Mouse (Mus musculus): ENCODE results near the gene Peli1. TPM values are rescaled to one million over a fixed set of nuclear protein-coding genes. Genes with fewer than 3 reads are reported as not detected.
"Not testable (repeated sequence)": the region's sequence is repeated elsewhere in the genome, so short reads cannot be mapped to it uniquely, and the experiment has no call there.

Gene Peli1
- polyA plus RNA-seq, 1 experiment from 2014 or later: 24.6 TPM

GRCm38 (mm10) chr11:21179873-21180272 is 88.8 kb downstream of the Peli1 start:
- H3K36me3 ChIP-seq (ENCODE audit: control insufficient read depth, insufficient read depth); ATAC-seq (replicated peaks; ENCODE audit: extremely low read depth, insufficient read depth, low FRiP score): not testable (repeated sequence)

GRCm38 (mm10) chr11:21180650-21181049 is 89.6 kb downstream of the Peli1 start:
- Histone ChIP-seq H3K9me3 (replicated peaks; ENCODE audit: control insufficient read depth, low read length) (peaks cover 4% of the 10 kb centered on the region; the same call in 1 of the 2 replicates), H3K9ac (ENCODE audit: low read length) (no peak overlapping the region), H3K4me2 (ENCODE audit: low read depth, low read length) (no peak overlapping the region), H3K4me1 (ENCODE audit: control insufficient read depth, insufficient read depth, low read length) (no peaks in the 10 kb centered on the region), H3K4me3 (ENCODE audit: low read length) (no peak overlapping the region), H3K27ac (ENCODE audit: low read length) (no peak overlapping the region), H3K36me3 (ENCODE audit: control insufficient read depth, insufficient read depth) (no peaks in the 10 kb centered on the region), H3K27me3 (ENCODE audit: control insufficient read depth, insufficient read depth, low read length) (no peaks in the 10 kb centered on the region)
- ATAC-seq (replicated peaks; ENCODE audit: extremely low read depth, insufficient read depth, low FRiP score): peak; percentile 58
- WGBS: 37% methylated on average over 1 of the region's 1 CpGs

More at GRCm38 (mm10) chr11:21179873-21180272, 88.8 kb downstream of the Peli1 start:
- H3K27ac ChIP-seq (ENCODE audit: low read length); H3K9me3 ChIP-seq (replicated peaks; ENCODE audit: control insufficient read depth, low read length); H3K9ac ChIP-seq (ENCODE audit: low read length); H3K27me3 ChIP-seq (ENCODE audit: control insufficient read depth, insufficient read depth, low read length); H3K4me2 ChIP-seq (ENCODE audit: low read depth, low read length); H3K4me3 ChIP-seq (ENCODE audit: low read length); H3K4me1 ChIP-seq (ENCODE audit: control insufficient read depth, insufficient read depth, low read length): not testable (repeated sequence)
- WGBS: 84% methylated on average over 8 of the region's 9 CpGs

- 79% methylated on average over 2 of the region's 2 CpGs for WGBS
- H3K4me3 ChIP-seq (ENCODE audit: low read length): no peak overlapping the region
These were observed 90.5 kb downstream of the Peli1 start for GRCm38 (mm10) chr11:21181616-21182015.

GRCm38 (mm10) chr11:21182709-21183108 is 91.6 kb downstream of the Peli1 start:
- Histone ChIP-seq H3K27me3 (ENCODE audit: control insufficient read depth, insufficient read depth, low read length) (no peaks in the 10 kb centered on the region), H3K4me1 (ENCODE audit: control insufficient read depth, insufficient read depth, low read length) (no peaks in the 10 kb centered on the region), H3K9ac (ENCODE audit: low read length) (no peak overlapping the region), H3K4me3 (ENCODE audit: low read length) (no peak overlapping the region), H3K4me2 (ENCODE audit: low read depth, low read length) (no peak overlapping the region), H3K36me3 (ENCODE audit: control insufficient read depth, insufficient read depth) (no peaks in the 10 kb centered on the region), H3K27ac (ENCODE audit: low read length) (no peak overlapping the region), H3K9me3 (replicated peaks; ENCODE audit: control insufficient read depth, low read length) (peaks cover 6% of the 10 kb centered on the region; the same call in 1 of the 2 replicates)
- WGBS: 37% methylated on average over 1 of the region's 1 CpGs
- ATAC-seq (replicated peaks; ENCODE audit: extremely low read depth, insufficient read depth, low FRiP score): no peak

More at GRCm38 (mm10) chr11:21181616-21182015, 90.5 kb downstream of the Peli1 start:
- no peak for ATAC-seq (replicated peaks; ENCODE audit: extremely low read depth, insufficient read depth, low FRiP score)
- no peak overlapping the region for H3K9ac ChIP-seq (ENCODE audit: low read length)
- H3K27me3 ChIP-seq (ENCODE audit: control insufficient read depth, insufficient read depth, low read length): no peaks in the 10 kb centered on the region
- H3K27ac ChIP-seq (ENCODE audit: low read length): no peak overlapping the region
- no peaks in the 10 kb centered on the region for H3K36me3 ChIP-seq (ENCODE audit: control insufficient read depth, insufficient read depth)
- H3K4me2 ChIP-seq (ENCODE audit: low read depth, low read length): no peak overlapping the region
- no peaks in the 10 kb centered on the region for H3K4me1 ChIP-seq (ENCODE audit: control insufficient read depth, insufficient read depth, low read length)
- peaks cover 6% of the 10 kb centered on the region; the same call in 1 of the 2 replicates for H3K9me3 ChIP-seq (replicated peaks; ENCODE audit: control insufficient read depth, low read length)

DNA sequence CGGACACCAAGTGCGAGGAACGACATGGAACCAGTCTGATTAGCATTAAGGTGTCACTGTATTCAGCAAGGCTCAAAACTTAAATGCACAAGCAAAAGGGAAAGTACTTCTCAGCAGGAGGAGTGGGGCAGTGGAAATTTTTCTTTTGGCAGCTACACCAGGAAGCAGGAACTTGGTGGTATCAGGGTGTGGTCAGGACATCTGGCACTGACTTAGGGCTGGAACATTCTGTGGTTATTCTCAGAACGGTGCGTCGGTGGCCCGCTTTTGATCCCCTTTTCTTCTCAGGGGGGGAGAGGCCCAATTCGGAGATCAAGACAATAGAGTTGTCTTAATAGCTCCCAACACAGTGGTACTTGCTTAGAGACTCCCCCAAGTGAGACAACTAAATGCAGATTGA is 100.7 kb downstream of the Peli1 start:
- H3K9me3 ChIP-seq (replicated peaks; ENCODE audit: control insufficient read depth, low read length); ATAC-seq (replicated peaks; ENCODE audit: extremely low read depth, insufficient read depth, low FRiP score); H3K4me1 ChIP-seq (ENCODE audit: control insufficient read depth, insufficient read depth, low read length); H3K9ac ChIP-seq (ENCODE audit: low read length); H3K4me3 ChIP-seq (ENCODE audit: low read length); H3K27ac ChIP-seq (ENCODE audit: low read length); H3K27me3 ChIP-seq (ENCODE audit: control insufficient read depth, insufficient read depth, low read length); H3K36me3 ChIP-seq (ENCODE audit: control insufficient read depth, insufficient read depth); H3K4me2 ChIP-seq (ENCODE audit: low read depth, low read length): not testable (repeated sequence)
- 70% methylated on average over 8 of the region's 8 CpGs for WGBS

- Histone ChIP-seq H3K4me1 (ENCODE audit: control insufficient read depth, insufficient read depth, low read length) (no peaks in the 10 kb centered on the region), H3K4me3 (ENCODE audit: low read length) (no peak overlapping the region), H3K9ac (ENCODE audit: low read length) (no peak overlapping the region), H3K27ac (ENCODE audit: low read length) (no peak overlapping the region), H3K27me3 (ENCODE audit: control insufficient read depth, insufficient read depth, low read length) (no peaks in the 10 kb centered on the region), H3K36me3 (ENCODE audit: control insufficient read depth, insufficient read depth) (no peaks in the 10 kb centered on the region), H3K9me3 (replicated peaks; ENCODE audit: control insufficient read depth, low read length) (no peaks in the 10 kb centered on the region; the same call in 1 of the 2 replicates), H3K4me2 (ENCODE audit: low read depth, low read length) (no peak overlapping the region)
- no peak for ATAC-seq (replicated peaks; ENCODE audit: extremely low read depth, insufficient read depth, low FRiP score)
- 87% methylated on average over 3 of the region's 3 CpGs for WGBS
These were observed 103.8 kb downstream of the Peli1 start for GRCm38 (mm10) chr11:21194851-21195250.

Other genes with a start within 250 kb of the Peli1 start
- gene Vps54, start 148.0 kb downstream of the Peli1 start, polyA plus RNA-seq (2015; fragmentation: Nextera tagmentation; extraction: Ambion mirVana): 6.8 and 7.0 TPM in 2 replicates

Data from heart, embryonic 16.5 days (tissue).